Mouse (Mus musculus): ENCODE results near the gene Ccdc191.

- TF ChIP-seq CTCF (IDR thresholded peaks at IDR 0.05; ENCODE audit: borderline replicate concordance, control insufficient read depth, extremely low read depth, insufficient read depth, low read length, poor library complexity): no peak
- no peak for TF ChIP-seq POLR2A (IDR thresholded peaks at IDR 0.05; ENCODE audit: control insufficient read depth, extremely low read depth, insufficient read depth, low read length, poor library complexity)
Measured at GRCm38 (mm10) chr16:43979010-43979327, 89.4 kb downstream of the Ccdc191 start.
